ENCODE assay signal across 8 mouse cellular contexts in the genomic region with DNA sequence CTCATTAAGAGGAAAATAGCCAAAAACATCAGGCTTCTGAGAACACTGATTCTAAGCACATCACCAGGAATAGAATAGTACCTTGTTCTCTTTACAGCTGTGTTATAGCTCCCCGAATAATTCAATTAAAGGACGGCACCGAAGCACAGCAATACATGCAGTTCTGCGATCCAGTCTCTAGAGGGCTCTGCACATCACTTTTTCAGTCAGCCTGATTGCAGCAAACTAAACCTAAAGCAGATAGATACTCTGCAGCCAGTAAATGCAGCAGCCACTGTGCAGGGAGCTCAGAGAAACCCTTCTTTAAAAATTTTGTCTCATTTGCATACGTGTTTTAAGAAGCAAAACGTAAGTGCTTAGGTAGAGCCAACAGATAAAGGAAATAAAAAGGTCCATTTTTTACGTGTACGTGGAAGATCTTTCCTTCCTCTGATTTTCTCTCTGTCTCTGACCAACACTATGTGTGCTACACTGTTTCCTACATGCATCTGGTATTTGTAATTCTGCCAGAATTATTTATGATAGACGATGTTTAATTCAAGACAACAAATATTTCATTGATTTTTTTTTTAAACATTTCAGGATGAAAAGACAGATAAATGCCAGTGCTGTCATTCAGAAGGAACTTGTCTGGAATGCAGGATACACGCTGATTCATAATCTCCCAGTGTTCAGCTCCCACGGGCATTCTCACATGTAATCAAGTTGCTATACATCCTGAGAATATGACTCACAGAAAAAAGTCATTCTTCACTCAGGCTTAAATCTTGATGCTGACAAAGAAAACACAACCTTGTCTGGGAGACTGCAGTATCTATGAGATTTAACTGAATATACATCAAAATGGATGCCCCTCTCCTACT.
DNase-seq lines count a peak whose midpoint lies in the region; ATAC-seq lines count a peak whose summit lies in the region.

No protein-coding gene starts in this region.

- peak; percentile 72; the same call in 1 of the 2 replicates for ATAC-seq in embryonic facial prominence, embryonic 14.5 days (ENCODE audit: low read depth)
- peak; percentile 49; the same call in 1 of the 2 replicates for ATAC-seq in lung, embryonic 16.5 days (ENCODE audit: low read depth)

- no peaks in the 10 kb centered on the region for H3K9me3 ChIP-seq in embryonic facial prominence, embryonic 14.5 days (ENCODE audit: control insufficient read depth, low read length)
- no peaks in the 10 kb centered on the region for H3K9me3 ChIP-seq in lung, embryonic 16.5 days (ENCODE audit: control insufficient read depth, low read length)

- intact Hi-C loops in heart, postnatal 10 days (cut with DNase I), result loop anchor here (2.0 to 5.0 kb wide), 4 partner anchors 983 to 1813 kb away; no protein-coding TSS in a partner anchor

- peak overlapping the region; percentile 34 for H3K4me2 ChIP-seq in embryonic facial prominence, embryonic 14.5 days (ENCODE audit: low read depth, low read length)
- H3K4me2 ChIP-seq in lung, embryonic 16.5 days (ENCODE audit: low read depth, low read length), result peak overlapping the region; percentile 20; the same call in 1 of the 2 replicates

- peak; percentile 35 for DNase-seq in A20 (ENCODE audit: low read depth, low spot score)
- peak; percentile 33 to 62 for DNase-seq in adrenal gland, postnatal 36 days
- peak; percentile 82 for DNase-seq in embryonic facial prominence, embryonic 14.5 days (ENCODE audit: low spot score)
- peak; percentile 58 to 72 for DNase-seq in heart, postnatal 10 days
- peak; percentile 68 to 70 for DNase-seq in kidney, postnatal 4 days
- DNase-seq in right cerebral cortex, adult 18-20 months, result peak; percentile 67
- no peak for DNase-seq in spleen, postnatal 4 days (ENCODE audit: low spot score in 2 of 2)

- no peak overlapping the region for H3K9ac ChIP-seq in embryonic facial prominence, embryonic 14.5 days (ENCODE audit: low read depth, low read length)
- H3K9ac ChIP-seq in lung, embryonic 16.5 days (ENCODE audit: low read length), result no peak overlapping the region

- H3K4me3 ChIP-seq in embryonic facial prominence, embryonic 14.5 days (ENCODE audit: low read depth, low read length), result no peak overlapping the region
- H3K4me3 ChIP-seq in lung, embryonic 16.5 days (ENCODE audit: low read length), result no peak overlapping the region

- no peaks in the 10 kb centered on the region for H3K36me3 ChIP-seq in embryonic facial prominence, embryonic 14.5 days (ENCODE audit: control insufficient read depth, insufficient read depth, low read length)
- no peaks in the 10 kb centered on the region for H3K36me3 ChIP-seq in lung, embryonic 16.5 days (ENCODE audit: control insufficient read depth, insufficient read depth, low read length)

- H3K4me1 ChIP-seq in embryonic facial prominence, embryonic 14.5 days (ENCODE audit: control insufficient read depth, insufficient read depth, low read length), result peaks cover 3% of the 10 kb centered on the region; the same call in 1 of the 2 replicates
- no peaks in the 10 kb centered on the region for H3K4me1 ChIP-seq in lung, embryonic 16.5 days (replicated peaks; ENCODE audit: control insufficient read depth, insufficient read depth, low read length)

- 17% methylated on average over 11 of the region's 11 CpGs for WGBS in embryonic facial prominence, embryonic 14.5 days
- 19% methylated on average over 11 of the region's 11 CpGs for WGBS in lung, embryonic 16.5 days

- H3K27ac ChIP-seq in embryonic facial prominence, embryonic 14.5 days (replicated peaks; ENCODE audit: low read depth, low read length), result no peak overlapping the region
- no peak overlapping the region for H3K27ac ChIP-seq in lung, embryonic 16.5 days (ENCODE audit: low read length)

- H3K27me3 ChIP-seq in embryonic facial prominence, embryonic 14.5 days (replicated peaks; ENCODE audit: control insufficient read depth, insufficient read depth, low read length), result no peaks in the 10 kb centered on the region
- no peaks in the 10 kb centered on the region for H3K27me3 ChIP-seq in lung, embryonic 16.5 days (ENCODE audit: control insufficient read depth, insufficient read depth, low read depth, low read length)

Comparison
In these comparisons a context has a peak if more than half of its experiments do, and no peak if none do; other contexts are left out.
1. DNase-seq: peak in A20 (single experiment), adrenal gland, postnatal 36 days (2 of 2), embryonic facial prominence, embryonic 14.5 days (single experiment), heart, postnatal 10 days (2 of 2), kidney, postnatal 4 days (2 of 2) and right cerebral cortex, adult 18-20 months (single experiment); none in spleen, postnatal 4 days (0 of 2).